Mouse (Mus musculus) hindbrain, embryonic 10.5 days (tissue): ENCODE measurements around the gene Nell2. TPM values are rescaled to one million over a fixed set of nuclear protein-coding genes. Genes with fewer than 3 reads are reported as not detected.
"Not testable (repeated sequence)": the region's sequence is repeated elsewhere in the genome, so short reads cannot be mapped to it uniquely, and the experiment has no call there.

ENCODE experiments used
- DNase-seq: peaks from one replicate; pipeline ENCODE4 v3.0.0-alpha.2; 2017; ENCODE audit warnings: low spot score
- H3K27ac ChIP-seq: fragments of 300-500 bp; sonication (generic); 2 replicates; pipeline ENCODE4 v1.5.1; 2016; ENCODE audit warnings: mild to moderate bottlenecking, moderate library complexity
- H3K27me3 ChIP-seq: fragments of 300-500 bp; sonication (generic); 2 replicates; pipeline ENCODE4 v1.6.1; 2016; ENCODE audit warnings: mild to moderate bottlenecking; ENCODE audit not compliant: poor library complexity, insufficient read depth, severe bottlenecking
- H3K36me3 ChIP-seq: fragments of 300-500 bp; sonication (generic); 2 replicates; pipeline ENCODE4 v1.6.1; 2016; ENCODE audit warnings: mild to moderate bottlenecking, moderate library complexity
- H3K4me1 ChIP-seq: fragments of 300-500 bp; sonication (generic); replicated peaks from 2 replicates; pipeline ENCODE4 v1.6.1; 2016; ENCODE audit warnings: mild to moderate bottlenecking
- H3K4me3 ChIP-seq: fragments of 300-500 bp; sonication (generic); 2 replicates; pipeline ENCODE4 v1.5.1; 2016; ENCODE audit warnings: mild to moderate bottlenecking, moderate library complexity
- H3K9me3 ChIP-seq: fragments of 300-500 bp; sonication (generic); 2 replicates; pipeline ENCODE4 v1.6.1; 2016; ENCODE audit warnings: mild to moderate bottlenecking, moderate library complexity
- WGBS: fragments of 180-500 bp; shearing (Covaris S2); methylation state at CpG from one replicate; pipeline ENCODE4 v1.1.7; 2016; 5-methylcytosine and 5-hydroxymethylcytosine counted together
- polyA plus RNA-seq: library from polyadenylated mRNA; unstranded; fragments of >200 nt; fragmentation: Nextera tagmentation; extraction: Ambion mirVana; gene quantifications from 2 replicates; pipeline ENCODE4 v1.2.1, GENCODE M21; 2016

Gene Nell2
- polyA plus RNA-seq, 1 experiment from 2014 or later, result 78.2 TPM

DNA sequence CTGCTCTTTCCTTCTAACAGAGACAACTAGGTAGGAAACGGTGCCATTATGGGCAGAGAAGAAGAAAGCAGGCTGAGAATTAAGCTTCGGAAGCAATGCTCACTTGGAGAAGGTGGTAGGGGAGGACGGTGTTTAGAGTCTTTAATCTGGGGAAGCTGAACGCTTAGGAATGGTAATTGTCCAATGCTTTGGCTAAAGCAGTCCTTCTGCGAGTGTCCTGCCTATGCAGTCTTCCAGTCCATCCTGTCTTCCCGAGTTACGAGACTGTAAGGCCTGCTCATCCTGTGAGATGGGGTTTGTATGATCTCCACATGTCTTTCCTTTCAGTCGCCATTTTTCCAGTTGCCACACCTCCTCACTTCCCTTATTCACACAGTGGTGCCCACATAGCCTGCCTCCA lies 284.5 kb downstream of the Nell2 start:
- Histone ChIP-seq H3K27me3 (no peaks in the 10 kb centered on the region), H3K36me3 (peaks cover 13% of the 10 kb centered on the region), H3K9me3 (no peaks in the 10 kb centered on the region), H3K4me1 (no peaks in the 10 kb centered on the region), H3K27ac (no peak overlapping the region), H3K4me3 (no peak overlapping the region)
- no peak for DNase-seq
- 70% methylated on average over 8 of the region's 8 CpGs for WGBS

DNA sequence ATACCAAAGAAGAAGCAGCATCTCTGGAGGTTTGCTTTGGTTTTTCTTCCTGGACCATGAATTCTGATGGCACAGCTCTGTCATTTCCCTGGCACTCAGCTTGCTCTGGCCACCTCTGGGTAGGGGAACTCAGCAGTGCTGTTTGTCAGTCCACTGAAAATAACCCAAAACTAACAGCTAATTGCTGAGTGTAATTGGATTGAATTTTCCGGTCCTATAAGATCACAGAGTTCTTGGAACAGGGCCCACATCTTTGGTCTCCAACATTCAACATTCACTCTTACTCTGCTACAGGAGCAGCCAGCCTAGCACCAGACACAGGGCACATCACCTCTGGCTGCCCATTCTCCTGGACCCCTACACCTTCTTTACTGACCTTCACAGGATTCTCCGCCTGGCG lies 287.2 kb downstream of the Nell2 start:
- Histone ChIP-seq H3K9me3 (no peaks in the 10 kb centered on the region), H3K4me1 (no peaks in the 10 kb centered on the region), H3K27ac (no peak overlapping the region), H3K4me3 (no peak overlapping the region), H3K27me3 (no peaks in the 10 kb centered on the region), H3K36me3 (peaks cover 13% of the 10 kb centered on the region)
- WGBS, result 82% methylated on average over 3 of the region's 3 CpGs
- DNase-seq, result no peak

DNA sequence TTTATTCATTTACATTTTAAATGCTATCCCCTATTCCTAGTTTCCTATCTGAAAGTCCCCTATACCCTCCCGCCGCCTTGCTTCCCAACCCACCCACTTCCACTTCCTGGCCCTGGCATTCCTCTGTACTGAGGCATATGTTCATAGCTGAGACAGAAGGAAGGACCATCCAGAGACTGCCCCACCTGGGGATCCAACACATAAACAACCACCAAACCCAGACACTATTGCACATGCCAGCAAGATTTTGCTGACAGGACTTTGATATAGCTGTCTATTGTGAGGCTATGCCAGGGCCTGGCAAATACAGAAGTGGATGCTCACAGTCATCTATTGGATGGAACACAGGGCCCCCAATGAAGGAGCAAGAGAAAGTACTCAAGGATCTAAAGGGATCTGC lies 291.3 kb downstream of the Nell2 start:
- 92% methylated on average over 2 of the region's 2 CpGs for WGBS

DNA sequence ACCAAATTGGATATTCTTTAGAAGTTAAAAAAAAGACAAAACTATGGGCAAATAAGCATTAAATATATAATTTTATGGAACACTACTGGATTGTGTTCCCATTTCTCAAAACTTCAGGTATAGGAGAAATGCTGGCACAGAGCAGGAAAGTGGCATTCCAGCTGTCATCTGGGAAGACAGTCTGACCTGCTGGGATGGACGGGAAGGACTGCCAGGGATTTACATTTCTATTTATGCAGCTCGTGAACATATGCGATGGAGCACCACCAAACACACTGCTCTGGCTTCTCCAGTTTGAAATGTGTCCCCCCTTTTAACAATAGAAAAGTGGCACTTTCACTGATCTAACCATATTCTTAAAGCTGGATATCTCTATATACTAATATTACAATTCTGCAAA lies 291.9 kb downstream of the Nell2 start:
- no peaks in the 10 kb centered on the region for H3K9me3 ChIP-seq
- no peak for DNase-seq
- WGBS, result 86% methylated on average over 3 of the region's 3 CpGs

More for the DNA sequence above, 291.3 kb downstream of the Nell2 start:
- DNase-seq, H3K4me3 ChIP-seq, H3K27me3 ChIP-seq, H3K9me3 ChIP-seq, H3K27ac ChIP-seq, H3K4me1 ChIP-seq: not testable (repeated sequence)
- peaks cover 13% of the 10 kb centered on the region for H3K36me3 ChIP-seq

DNA sequence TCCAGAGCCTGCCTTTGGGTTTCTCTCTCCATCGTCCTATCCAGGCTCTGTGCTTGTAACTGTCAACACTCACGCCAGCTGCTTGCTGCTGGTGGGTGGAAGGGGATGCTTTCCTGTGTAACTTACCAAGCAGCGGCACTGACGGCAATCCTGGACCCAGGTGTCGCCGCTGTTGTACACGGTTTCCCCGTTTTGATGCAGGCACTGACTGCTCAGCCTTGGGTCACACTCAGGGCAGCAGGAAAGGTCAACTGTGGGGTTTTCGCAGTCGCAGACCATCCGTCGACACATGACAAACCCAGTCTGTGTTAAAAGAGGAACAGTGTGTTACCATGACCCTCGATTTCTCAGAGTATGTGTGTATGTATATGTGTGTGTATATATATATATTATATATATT lies 297.2 kb downstream of the Nell2 start:
- Histone ChIP-seq H3K27me3 (no peaks in the 10 kb centered on the region), H3K4me3 (no peak overlapping the region), H3K9me3 (no peaks in the 10 kb centered on the region), H3K27ac (no peak overlapping the region), H3K36me3 (peaks cover 15% of the 10 kb centered on the region), H3K4me1 (no peaks in the 10 kb centered on the region)
- DNase-seq, result no peak
- 89% methylated on average over 13 of the region's 13 CpGs for whole genome bisulfite sequencing

More for the DNA sequence above, 291.9 kb downstream of the Nell2 start:
- Histone ChIP-seq H3K36me3 (peaks cover 13% of the 10 kb centered on the region), H3K27me3 (no peaks in the 10 kb centered on the region), H3K4me3 (no peak overlapping the region), H3K4me1 (no peaks in the 10 kb centered on the region), H3K27ac (no peak overlapping the region)

DNA sequence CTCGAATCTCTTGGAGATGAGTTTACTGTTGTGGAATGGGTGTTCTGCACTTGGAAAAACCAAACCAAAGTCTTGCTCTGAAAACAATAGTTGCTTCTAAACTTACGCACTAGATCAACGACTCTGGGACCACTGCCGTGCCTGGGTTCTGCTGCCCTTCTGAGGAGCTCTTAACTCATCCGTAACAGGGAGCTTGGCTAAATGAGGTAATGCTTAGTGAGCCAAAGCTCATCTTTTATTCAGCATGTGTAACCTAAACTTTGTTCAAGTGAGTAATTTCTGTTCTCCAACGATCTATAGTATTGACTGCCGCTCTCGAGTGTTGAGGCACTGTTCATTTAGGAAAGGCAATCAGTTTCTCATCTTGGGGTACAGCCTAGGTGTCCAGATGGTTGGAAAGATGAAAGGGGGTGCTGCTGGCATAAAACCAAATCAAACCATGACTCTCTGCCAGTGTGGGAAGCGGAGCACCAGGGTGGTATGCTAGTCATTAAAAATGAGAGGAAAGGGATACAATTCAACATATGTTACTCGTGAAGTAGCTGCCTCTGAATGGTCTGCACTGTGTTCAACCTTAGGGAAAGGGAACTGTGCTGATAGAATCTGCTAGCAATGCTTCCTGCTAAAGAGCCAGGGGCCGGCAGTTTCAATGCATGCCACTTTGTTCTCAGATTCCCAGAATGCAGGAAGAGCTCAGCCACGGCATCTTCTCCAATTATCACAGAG lies 311.6 kb downstream of the Nell2 start:
- Histone ChIP-seq H3K36me3 (peaks cover 4% of the 10 kb centered on the region; the same call in 1 of the 2 replicates), H3K4me1 (no peaks in the 10 kb centered on the region), H3K4me3 (no peak overlapping the region), H3K9me3 (no peaks in the 10 kb centered on the region), H3K27me3 (no peaks in the 10 kb centered on the region), H3K27ac (no peak overlapping the region)
- DNase-seq, result no peak
- WGBS, result 77% methylated on average over 12 of the region's 12 CpGs

DNA sequence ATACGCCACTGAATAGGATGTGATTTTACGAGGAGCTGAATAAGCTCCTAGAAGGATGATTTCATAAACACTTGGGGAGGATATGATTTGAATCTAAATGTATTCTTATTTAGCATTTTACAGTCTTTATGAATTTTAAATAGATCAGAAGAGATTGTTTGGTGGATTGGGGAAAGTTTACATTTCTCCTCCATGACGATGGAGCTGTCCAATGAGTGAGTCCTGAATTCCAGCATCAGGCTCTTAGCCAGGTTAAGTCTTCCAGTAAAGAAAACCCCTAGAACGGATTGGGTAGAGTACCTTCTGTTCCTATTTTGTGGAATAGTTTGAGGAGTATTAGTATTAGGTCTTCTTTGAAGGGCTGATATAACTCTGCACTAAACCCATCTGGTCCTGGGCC lies 317.8 kb downstream of the Nell2 start:
- Histone ChIP-seq H3K36me3 (no peaks in the 10 kb centered on the region), H3K27me3 (no peaks in the 10 kb centered on the region), H3K4me1 (no peaks in the 10 kb centered on the region), H3K9me3 (no peaks in the 10 kb centered on the region), H3K4me3 (no peak overlapping the region), H3K27ac (no peak overlapping the region)
- WGBS, result 76% methylated on average over 4 of the region's 4 CpGs
- no peak for DNase-seq

DNA sequence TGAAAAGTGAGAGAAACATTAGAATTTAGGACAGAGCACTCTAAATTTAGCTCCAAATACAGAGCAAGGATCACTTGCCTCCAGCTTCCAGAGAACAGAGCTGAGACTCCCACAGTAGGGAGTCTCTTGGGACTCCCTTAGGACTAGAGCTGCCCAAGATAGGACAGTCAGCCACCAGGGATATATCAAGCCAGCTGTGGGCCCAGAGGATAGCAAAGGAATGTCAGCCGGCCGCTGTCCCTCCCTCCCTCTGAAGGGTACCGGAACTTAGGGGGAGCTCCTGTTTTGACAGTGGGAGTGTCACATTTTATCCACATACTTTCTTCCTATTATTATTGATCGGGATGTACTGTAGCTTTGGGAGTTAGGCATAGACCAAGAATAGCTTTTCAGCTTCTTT lies 319.2 kb downstream of the Nell2 start:
- no peak for DNase-seq
- no peaks in the 10 kb centered on the region for H3K4me1 ChIP-seq
- H3K9me3 ChIP-seq, result no peaks in the 10 kb centered on the region
- H3K36me3 ChIP-seq, result no peaks in the 10 kb centered on the region
- 82% methylated on average over 4 of the region's 4 CpGs for WGBS
- H3K4me3 ChIP-seq, result no peak overlapping the region
- H3K27me3 ChIP-seq, result no peaks in the 10 kb centered on the region
- H3K27ac ChIP-seq, result no peak overlapping the region

DNA sequence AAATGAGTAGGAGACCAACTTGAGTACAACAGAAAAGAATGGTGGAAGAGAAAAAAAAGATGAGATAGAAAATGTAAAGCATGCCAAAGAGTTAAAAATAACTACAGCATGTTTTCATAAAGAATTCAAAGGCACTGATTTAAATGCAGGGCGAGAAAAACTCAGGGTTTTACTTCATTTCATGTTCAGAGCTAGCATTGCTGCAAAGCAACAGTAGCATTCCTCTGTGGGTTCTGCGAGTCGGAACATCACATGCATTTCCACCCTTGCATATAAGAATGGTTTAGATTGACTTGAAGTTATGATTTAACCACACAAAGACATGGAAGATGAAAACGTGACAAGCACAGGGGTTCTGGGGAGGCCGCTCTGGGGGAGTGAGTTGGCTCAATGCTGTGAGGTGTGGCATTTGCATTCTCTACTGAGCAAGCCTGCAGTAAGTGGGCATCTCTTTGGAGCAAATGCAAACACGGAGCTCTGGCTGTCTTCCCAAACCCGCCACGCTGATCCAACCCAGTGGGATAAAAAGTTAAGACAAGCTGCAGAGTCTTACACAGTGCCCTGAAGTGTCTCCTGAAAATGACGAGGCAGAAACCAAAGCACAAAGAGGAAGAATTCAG lies 334.6 kb downstream of the Nell2 start:
- Histone ChIP-seq H3K4me3 (no peak overlapping the region), H3K27ac (no peak overlapping the region), H3K4me1 (no peaks in the 10 kb centered on the region), H3K36me3 (no peaks in the 10 kb centered on the region), H3K9me3 (no peaks in the 10 kb centered on the region), H3K27me3 (no peaks in the 10 kb centered on the region)
- 76% methylated on average over 9 of the region's 9 CpGs for WGBS
- DNase-seq, result no peak

DNA sequence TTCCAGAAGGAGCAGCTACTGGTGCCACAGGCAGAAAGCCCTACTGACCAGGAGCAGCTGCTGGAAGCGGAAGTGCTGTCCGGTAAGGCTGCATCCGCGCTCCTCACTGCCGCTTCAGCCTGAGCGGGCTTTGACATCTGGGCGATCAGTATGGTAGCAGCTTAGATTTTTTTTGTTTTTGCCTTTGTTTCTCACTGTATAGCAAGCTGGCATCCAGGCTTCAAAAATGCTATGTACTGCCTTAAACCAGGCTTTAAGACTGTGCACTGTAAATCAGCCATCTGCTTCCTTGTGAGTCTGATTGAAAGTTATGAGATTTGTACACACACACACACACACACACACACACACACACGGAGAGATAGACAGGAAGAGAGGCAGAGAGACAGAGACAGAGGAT lies 335.4 kb downstream of the Nell2 start:
- no peak overlapping the region for H3K4me3 ChIP-seq
- no peaks in the 10 kb centered on the region for H3K27me3 ChIP-seq
- H3K36me3 ChIP-seq, result no peaks in the 10 kb centered on the region
- 87% methylated on average over 8 of the region's 8 CpGs for WGBS
- H3K9me3 ChIP-seq, result no peaks in the 10 kb centered on the region
- no peaks in the 10 kb centered on the region for H3K4me1 ChIP-seq
- no peak for DNase-seq
- no peak overlapping the region for H3K27ac ChIP-seq

DNA sequence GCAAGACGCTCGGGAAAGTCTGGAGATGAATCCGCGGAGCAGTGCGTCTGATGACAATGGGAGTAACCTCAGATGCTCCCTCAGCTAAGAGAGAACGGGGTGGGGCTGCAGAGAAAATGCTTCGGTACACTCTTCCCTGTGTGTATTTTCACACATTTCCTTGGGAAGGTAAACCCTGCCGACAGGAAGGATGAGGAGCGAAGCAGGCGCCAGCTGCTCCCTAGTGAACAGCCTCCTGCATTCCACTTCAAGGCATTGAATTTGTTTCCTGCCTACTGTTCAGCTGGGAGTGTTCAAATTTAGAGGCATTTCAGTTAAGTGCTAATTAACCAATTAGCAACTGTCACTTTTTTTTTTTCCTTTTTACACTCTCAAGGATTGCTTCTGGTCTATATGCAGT lies 342.1 kb downstream of the Nell2 start:
- Histone ChIP-seq H3K27ac (no peak overlapping the region), H3K9me3 (no peaks in the 10 kb centered on the region), H3K27me3 (no peaks in the 10 kb centered on the region), H3K36me3 (no peaks in the 10 kb centered on the region), H3K4me3 (no peak overlapping the region), H3K4me1 (no peaks in the 10 kb centered on the region)
- 79% methylated on average over 10 of the region's 10 CpGs for WGBS
- no peak for DNase-seq

DNA sequence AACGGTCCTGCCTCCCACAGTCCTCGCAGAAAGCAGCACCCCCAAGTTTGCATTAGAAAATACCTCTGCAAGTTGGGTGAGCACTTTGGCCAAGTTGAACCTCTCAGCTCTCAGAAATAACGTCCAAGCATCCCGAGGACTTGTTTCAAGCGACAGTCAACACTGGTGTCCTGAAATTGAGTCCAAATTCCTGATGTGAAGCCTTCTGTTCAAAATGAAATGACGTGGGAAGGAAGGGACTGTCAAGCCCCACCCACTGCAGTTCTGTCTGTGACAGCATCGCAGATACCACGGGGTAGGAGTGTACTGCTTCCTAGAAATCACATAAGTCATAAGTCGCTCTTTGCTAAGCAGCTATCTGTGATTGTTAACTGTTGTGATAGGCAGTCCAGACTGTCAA lies 342.9 kb downstream of the Nell2 start:
- DNase-seq, result no peak
- Histone ChIP-seq H3K27me3 (no peaks in the 10 kb centered on the region), H3K36me3 (no peaks in the 10 kb centered on the region), H3K4me3 (no peak overlapping the region), H3K27ac (no peak overlapping the region), H3K4me1 (no peaks in the 10 kb centered on the region), H3K9me3 (no peaks in the 10 kb centered on the region)
- 62% methylated on average over 9 of the region's 9 CpGs for WGBS

DNA sequence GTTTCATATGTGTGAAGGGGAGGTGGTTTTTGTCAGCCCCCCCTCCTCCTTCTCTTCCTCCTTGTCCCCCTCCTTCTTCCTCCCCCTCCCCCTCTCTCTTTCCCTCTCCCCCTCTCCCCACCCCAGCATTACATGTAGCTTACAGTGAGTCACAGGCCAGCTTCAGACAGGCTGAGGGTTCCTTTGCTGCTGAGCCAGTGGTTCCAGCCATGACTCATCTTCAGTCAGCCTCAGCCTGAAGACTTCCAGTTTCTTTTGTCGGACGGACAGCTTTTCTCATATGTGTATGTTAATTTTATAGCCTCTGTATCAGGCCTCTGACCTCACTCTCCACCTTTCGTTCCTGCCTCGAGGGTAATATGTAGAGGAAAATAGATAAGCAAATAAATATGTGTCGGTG lies 344.9 kb downstream of the Nell2 start:
- no peaks in the 10 kb centered on the region for H3K9me3 ChIP-seq
- H3K36me3 ChIP-seq, result no peaks in the 10 kb centered on the region
- no peaks in the 10 kb centered on the region for H3K27me3 ChIP-seq
- H3K4me1 ChIP-seq, result no peaks in the 10 kb centered on the region
- no peak overlapping the region for H3K27ac ChIP-seq
- DNase-seq, result no peak
- H3K4me3 ChIP-seq, result no peak overlapping the region
- WGBS, result 81% methylated on average over 5 of the region's 5 CpGs
